Mouse (Mus musculus): ENCODE results near the gene Cacnb2.

GRCm38 (mm10) chr2:14713049-14713448 lies 110.2 kb downstream of the Cacnb2 start:
- no peak for TF ChIP-seq CTCF (IDR thresholded peaks at IDR 0.05 in 2 of 3, conservative IDR thresholded peaks at IDR 0.05 in 1 of 3; ENCODE audit: control insufficient read depth in 1 of 3, insufficient read depth in 1 of 3, low read depth in 2 of 3, low read length in 3 of 3, poor library complexity in 1 of 3, severe bottlenecking in 1 of 3)
- no peak for TF ChIP-seq GATA1 (IDR thresholded peaks at IDR 0.05; ENCODE audit: low read depth, low read length)
- no peak for TF ChIP-seq BHLHE40 (IDR thresholded peaks at IDR 0.05; ENCODE audit: borderline replicate concordance, low read depth, low read length)
- TF ChIP-seq ZKSCAN1 (IDR thresholded peaks at IDR 0.05; ENCODE audit: low read depth, low read length): no peak
- no peak for TF ChIP-seq POLR2A (IDR thresholded peaks at IDR 0.05; ENCODE audit: control insufficient read depth in 1 of 2, insufficient read depth in 1 of 2, low read depth in 1 of 2, low read length in 2 of 2, poor library complexity in 1 of 2)

Measured in MEL (cell line).